Mouse (Mus musculus): Measurements from ENCODE around the gene Dennd1a. TPM values are rescaled to one million over a fixed set of nuclear protein-coding genes. Genes with fewer than 3 reads are reported as not detected.

Dennd1a gene
- total RNA-seq, 2 experiments from 2014 or later: 27.7 to 27.9 TPM

GRCm38 (mm10) chr2:38168606-38169005, 118.6 kb downstream of the Dennd1a start:
- peak; percentile 13 for DNase-seq (ENCODE audit: low spot score)

GRCm38 (mm10) chr2:38165966-38166365, 121.2 kb downstream of the Dennd1a start:
- DNase-seq (ENCODE audit: low spot score): no peak

DNA sequence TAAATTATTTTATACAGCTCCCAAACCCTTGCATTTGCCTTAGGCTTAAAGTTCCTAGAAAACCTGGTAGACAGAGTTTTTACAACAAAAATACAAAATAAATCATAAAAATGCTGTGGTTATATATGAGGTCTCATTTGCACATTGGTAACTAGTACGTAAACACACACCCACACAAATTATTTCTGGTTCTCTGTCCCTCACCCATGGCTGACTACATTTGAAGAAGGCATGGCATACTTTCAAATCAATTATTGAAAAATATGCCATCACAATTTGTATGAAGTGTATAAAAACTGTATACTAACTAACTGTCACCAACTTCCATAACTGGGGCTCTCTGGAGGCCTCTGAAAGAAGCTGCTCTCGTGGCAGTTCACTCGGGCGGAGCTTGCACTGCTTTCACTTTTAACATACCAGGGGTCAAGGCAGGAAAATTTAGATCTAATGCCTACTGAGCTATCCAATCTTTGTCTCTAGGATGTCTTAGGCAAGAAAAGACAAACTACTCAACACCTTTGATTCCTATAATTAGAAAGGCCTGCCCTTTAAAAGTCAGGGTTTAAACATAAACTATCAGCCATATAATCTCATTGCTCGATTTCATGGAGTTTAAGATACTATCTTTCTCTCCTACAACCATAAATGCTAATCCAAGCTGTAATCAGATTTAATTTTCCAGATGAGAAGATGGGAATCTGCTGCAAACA, 122.7 kb downstream of the Dennd1a start:
- DNase-seq (ENCODE audit: low spot score): peak; percentile 15

DNA sequence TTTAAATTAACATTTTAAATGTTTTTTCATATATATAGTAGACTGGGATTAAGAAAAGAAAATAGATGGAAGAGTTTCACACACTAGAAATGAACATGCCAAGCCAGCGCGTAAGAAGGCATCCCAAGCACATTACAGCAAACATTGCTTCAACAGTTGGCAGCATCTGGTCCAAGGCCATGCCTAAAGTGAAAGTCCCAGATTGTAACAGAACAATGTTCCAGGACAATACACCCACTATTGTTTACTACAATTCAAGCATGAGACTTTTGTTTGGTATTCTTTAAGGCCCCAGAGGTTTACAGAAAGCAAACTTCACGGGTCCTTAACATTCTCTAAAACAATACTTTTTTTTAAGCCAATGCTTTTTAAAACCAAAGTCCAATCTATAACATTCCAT, 124.7 kb downstream of the Dennd1a start:
- no peak for DNase-seq (ENCODE audit: low spot score)

GRCm38 (mm10) chr2:38161484-38161883, 125.7 kb downstream of the Dennd1a start:
- no peak for DNase-seq (ENCODE audit: low spot score)

GRCm38 (mm10) chr2:38159736-38160135, 127.5 kb downstream of the Dennd1a start:
- DNase-seq (ENCODE audit: low spot score): no peak

DNA sequence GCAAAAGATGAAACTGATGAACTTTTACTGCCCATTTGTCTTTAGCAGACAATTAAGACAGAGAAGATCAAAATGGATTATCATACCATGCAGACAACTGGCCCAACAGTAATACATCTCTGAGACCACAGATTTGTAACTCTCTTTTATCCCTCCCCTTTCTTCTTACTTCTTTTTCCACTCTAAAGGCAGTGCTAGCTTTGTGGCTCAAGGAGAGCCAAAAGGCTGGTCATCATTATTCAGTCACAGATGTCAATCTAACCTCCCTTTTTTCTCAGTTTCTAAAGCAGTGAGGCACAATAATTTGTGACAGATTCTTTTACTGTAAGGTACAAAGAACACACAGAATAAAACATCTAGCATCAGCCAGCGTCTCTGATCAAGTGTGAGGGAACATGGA, 130.2 kb downstream of the Dennd1a start:
- no peak for DNase-seq (ENCODE audit: low spot score)

GRCm38 (mm10) chr2:38156001-38156400, 131.2 kb downstream of the Dennd1a start:
- no peak for DNase-seq (ENCODE audit: low spot score)

GRCm38 (mm10) chr2:38144831-38145230, 142.4 kb downstream of the Dennd1a start:
- DNase-seq (ENCODE audit: low spot score): no peak

- DNase-seq (ENCODE audit: low spot score): no peak
Observed at GRCm38 (mm10) chr2:38144067-38144779, 143.0 kb downstream of the Dennd1a start.

DNA sequence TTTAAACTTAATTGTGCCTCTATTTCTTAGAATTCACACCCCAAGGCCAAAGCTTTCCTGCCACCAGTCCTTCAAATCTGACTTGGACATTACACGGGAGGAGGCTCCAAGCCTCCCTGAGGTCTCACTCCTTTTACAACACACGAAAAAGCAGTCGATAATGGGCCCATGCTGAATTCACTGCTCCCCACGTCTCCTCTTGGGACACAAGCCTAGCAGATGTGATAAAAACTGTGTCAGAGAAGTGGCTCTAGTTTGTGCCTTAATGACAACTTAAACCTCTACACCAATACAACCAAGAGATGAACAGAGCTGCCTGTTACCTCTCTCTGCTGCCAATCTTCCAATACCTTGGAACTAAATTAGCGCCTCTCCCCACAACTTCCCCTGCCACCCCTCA, 144.3 kb downstream of the Dennd1a start:
- DNase-seq (ENCODE audit: low spot score): no peak

GRCm38 (mm10) chr2:38142210-38142609, 145.0 kb downstream of the Dennd1a start:
- DNase-seq (ENCODE audit: low spot score): no peak

DNA sequence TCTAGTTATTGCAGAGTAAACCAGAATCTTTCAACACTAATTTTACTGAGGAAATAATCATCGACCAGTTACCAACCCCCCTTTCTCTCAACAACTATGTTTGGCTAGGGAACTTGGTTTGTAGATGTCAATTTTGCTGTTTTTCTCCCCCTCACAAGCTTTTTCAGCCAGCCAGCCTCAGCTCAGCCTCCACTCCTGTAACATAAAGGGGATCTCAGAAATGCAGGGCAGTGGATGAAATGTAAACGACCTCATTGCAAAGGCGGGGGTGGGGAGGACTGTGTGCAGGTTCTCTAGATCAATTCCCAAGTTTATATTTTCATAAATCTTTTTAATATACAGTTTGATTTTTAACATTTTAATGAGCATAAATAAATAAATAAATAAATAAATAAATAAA, 147.7 kb downstream of the Dennd1a start:
- no peak for DNase-seq (ENCODE audit: low spot score)

DNA sequence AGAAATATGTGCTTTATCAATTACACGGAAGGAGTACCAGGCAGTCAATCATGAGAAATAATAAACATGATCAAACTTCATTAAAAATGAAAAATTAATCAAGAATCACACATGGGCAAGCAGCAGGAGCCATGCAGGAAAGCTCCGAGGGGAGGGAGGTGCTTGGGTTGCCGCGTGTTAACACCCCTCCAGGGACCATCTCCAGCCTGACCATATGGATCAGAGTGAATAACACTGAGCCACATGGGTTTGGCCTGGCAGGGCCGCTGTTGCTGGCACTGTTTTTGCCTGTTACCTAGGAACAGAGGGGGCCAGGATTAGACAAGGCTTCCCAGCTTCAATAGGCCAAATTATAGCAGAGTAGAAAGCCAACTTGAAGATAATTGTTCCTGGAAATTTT, 150.1 kb downstream of the Dennd1a start:
- DNase-seq (ENCODE audit: low spot score): no peak

GRCm38 (mm10) chr2:38135427-38135826, 151.8 kb downstream of the Dennd1a start:
- DNase-seq (ENCODE audit: low spot score): no peak

GRCm38 (mm10) chr2:38133036-38133825, 154.0 kb downstream of the Dennd1a start:
- DNase-seq (ENCODE audit: low spot score): no peak

DNA sequence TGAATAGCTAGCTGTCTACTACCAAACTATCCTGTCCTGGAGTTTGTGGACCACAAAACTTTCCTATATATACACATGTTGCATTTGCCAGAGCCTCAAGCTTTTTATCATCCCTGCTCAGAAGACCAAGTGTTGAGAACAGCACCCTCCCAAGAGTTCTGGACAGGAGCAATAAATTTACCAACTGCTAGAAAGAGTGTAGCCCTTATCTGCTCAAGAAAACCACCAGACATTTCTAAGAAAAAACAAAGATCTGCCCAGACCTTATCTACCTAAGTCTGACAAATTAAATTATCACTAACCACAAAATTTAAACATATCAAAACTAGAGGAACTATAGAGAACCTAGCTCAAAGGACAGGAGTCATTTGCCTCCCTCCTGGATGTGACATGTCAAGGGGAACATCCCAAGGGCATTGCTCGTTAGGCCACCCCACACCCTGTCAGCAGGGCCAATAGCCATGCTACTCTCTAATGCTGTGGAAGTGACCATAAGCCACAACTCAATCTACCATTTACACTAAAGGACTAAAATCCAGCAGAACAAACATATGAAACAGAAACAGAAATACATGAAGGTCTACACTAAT, 154.9 kb downstream of the Dennd1a start:
- DNase-seq (ENCODE audit: low spot score): no peak

DNA sequence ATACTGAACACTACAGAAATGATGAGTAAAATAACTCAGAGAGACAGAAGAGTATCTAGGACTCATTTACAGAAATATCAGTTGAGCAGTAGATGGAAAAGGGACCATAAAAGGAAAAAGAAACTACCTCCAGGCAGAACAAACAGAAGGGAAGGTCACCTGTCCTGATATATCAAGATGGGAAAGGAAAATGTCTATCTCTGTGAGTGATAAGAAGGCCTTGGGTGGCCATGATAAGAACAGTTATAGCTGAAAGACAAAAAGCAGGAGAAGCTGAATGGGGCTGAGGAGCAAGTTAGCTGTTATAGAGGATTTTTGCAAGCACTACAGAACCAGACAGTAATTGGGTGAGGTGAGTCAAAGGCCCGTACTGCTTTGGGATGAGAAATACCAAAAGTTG, 155.7 kb downstream of the Dennd1a start:
- DNase-seq (ENCODE audit: low spot score): no peak

GRCm38 (mm10) chr2:38129961-38130802, 157.0 kb downstream of the Dennd1a start:
- no peak for DNase-seq (ENCODE audit: low spot score)

- DNase-seq (ENCODE audit: low spot score): no peak
Observed at GRCm38 (mm10) chr2:38126383-38126732, 160.8 kb downstream of the Dennd1a start.
